Mouse (Mus musculus): Measurements from ENCODE around the gene Hoxb5. TPM values are rescaled to one million over a fixed set of nuclear protein-coding genes. Genes with fewer than 3 reads are reported as not detected.

The Hoxb5 gene
- polyA plus RNA-seq, 1 experiment = 1.3 TPM

- H3K4me3 ChIP-seq (replicated peaks; ENCODE audit: control insufficient read depth, low read depth, low read length) = no peak overlapping the region
- H3K4me1 ChIP-seq (ENCODE audit: control insufficient read depth, insufficient read depth, low read length) = no peaks in the 10 kb centered on the region
- WGBS = 32% methylated on average over 23 of the region's 23 CpGs
- H3K27ac ChIP-seq (ENCODE audit: control insufficient read depth, insufficient read depth, low read depth, low read length, poor library complexity) = no peak overlapping the region
- TF ChIP-seq CTCF (IDR thresholded peaks at IDR 0.05; ENCODE audit: control insufficient read depth, insufficient read depth, low read length) = no peak
- no peak for TF ChIP-seq POLR2A (IDR thresholded peaks at IDR 0.05; ENCODE audit: borderline replicate concordance, control insufficient read depth, low read depth, low read length)
Measured at GRCm38 (mm10) chr11:96260310-96260970, 42.7 kb upstream of the Hoxb5 start.

GRCm38 (mm10) chr11:96261323-96261890, 41.7 kb upstream of the Hoxb5 start:
- no peak overlapping the region for H3K27ac ChIP-seq (ENCODE audit: control insufficient read depth, insufficient read depth, low read depth, low read length, poor library complexity)
- H3K4me1 ChIP-seq (ENCODE audit: control insufficient read depth, insufficient read depth, low read length) = no peaks in the 10 kb centered on the region
- TF ChIP-seq CTCF (IDR thresholded peaks at IDR 0.05; ENCODE audit: control insufficient read depth, insufficient read depth, low read length) = peak; percentile 77
- TF ChIP-seq POLR2A (IDR thresholded peaks at IDR 0.05; ENCODE audit: borderline replicate concordance, control insufficient read depth, low read depth, low read length) = no peak
- H3K4me3 ChIP-seq (replicated peaks; ENCODE audit: control insufficient read depth, low read depth, low read length) = no peak overlapping the region
- 10% methylated on average over 24 of the region's 24 CpGs for WGBS

GRCm38 (mm10) chr11:96262262-96262830, 40.8 kb upstream of the Hoxb5 start:
- no peak overlapping the region for H3K4me3 ChIP-seq (replicated peaks; ENCODE audit: control insufficient read depth, low read depth, low read length)
- TF ChIP-seq POLR2A (IDR thresholded peaks at IDR 0.05; ENCODE audit: borderline replicate concordance, control insufficient read depth, low read depth, low read length) = no peak
- TF ChIP-seq CTCF (IDR thresholded peaks at IDR 0.05; ENCODE audit: control insufficient read depth, insufficient read depth, low read length) = no peak
- no peaks in the 10 kb centered on the region for H3K4me1 ChIP-seq (ENCODE audit: control insufficient read depth, insufficient read depth, low read length)
- no peak overlapping the region for H3K27ac ChIP-seq (ENCODE audit: control insufficient read depth, insufficient read depth, low read depth, low read length, poor library complexity)
- 51% methylated on average over 6 of the region's 6 CpGs for WGBS

- Histone ChIP-seq H3K4me1 (ENCODE audit: control insufficient read depth, insufficient read depth, low read length) (no peaks in the 10 kb centered on the region), H3K4me3 (replicated peaks; ENCODE audit: control insufficient read depth, low read depth, low read length) (no peak overlapping the region), H3K27ac (ENCODE audit: control insufficient read depth, insufficient read depth, low read depth, low read length, poor library complexity) (no peak overlapping the region; the same call in 1 of the 2 replicates)
- WGBS = 32% methylated on average over 33 of the region's 33 CpGs
- TF ChIP-seq CTCF (IDR thresholded peaks at IDR 0.05; ENCODE audit: control insufficient read depth, insufficient read depth, low read length) (no peak), POLR2A (IDR thresholded peaks at IDR 0.05; ENCODE audit: borderline replicate concordance, control insufficient read depth, low read depth, low read length) (no peak)
Measured at GRCm38 (mm10) chr11:96263636-96264389, 39.3 kb upstream of the Hoxb5 start.

GRCm38 (mm10) chr11:96264390-96265020, 38.6 kb upstream of the Hoxb5 start:
- H3K4me1 ChIP-seq (ENCODE audit: control insufficient read depth, insufficient read depth, low read length) = no peaks in the 10 kb centered on the region
- WGBS = 71% methylated on average over 8 of the region's 8 CpGs
- H3K27ac ChIP-seq (ENCODE audit: control insufficient read depth, insufficient read depth, low read depth, low read length, poor library complexity) = no peak overlapping the region
- H3K4me3 ChIP-seq (replicated peaks; ENCODE audit: control insufficient read depth, low read depth, low read length) = no peak overlapping the region
- TF ChIP-seq CTCF (IDR thresholded peaks at IDR 0.05; ENCODE audit: control insufficient read depth, insufficient read depth, low read length) (no peak), POLR2A (IDR thresholded peaks at IDR 0.05; ENCODE audit: borderline replicate concordance, control insufficient read depth, low read depth, low read length) (no peak)

GRCm38 (mm10) chr11:96265954-96266353, 37.2 kb upstream of the Hoxb5 start:
- no peak overlapping the region for H3K4me3 ChIP-seq (replicated peaks; ENCODE audit: control insufficient read depth, low read depth, low read length)
- H3K4me1 ChIP-seq (ENCODE audit: control insufficient read depth, insufficient read depth, low read length) = no peaks in the 10 kb centered on the region
- no peak overlapping the region for H3K27ac ChIP-seq (ENCODE audit: control insufficient read depth, insufficient read depth, low read depth, low read length, poor library complexity)
- WGBS = 47% methylated on average over 7 of the region's 7 CpGs
- TF ChIP-seq CTCF (IDR thresholded peaks at IDR 0.05; ENCODE audit: control insufficient read depth, insufficient read depth, low read length) (no peak), POLR2A (IDR thresholded peaks at IDR 0.05; ENCODE audit: borderline replicate concordance, control insufficient read depth, low read depth, low read length) (no peak)

GRCm38 (mm10) chr11:96267021-96267920, 35.9 kb upstream of the Hoxb5 start:
- no peak for TF ChIP-seq CTCF (IDR thresholded peaks at IDR 0.05; ENCODE audit: control insufficient read depth, insufficient read depth, low read length)
- no peak for TF ChIP-seq POLR2A (IDR thresholded peaks at IDR 0.05; ENCODE audit: borderline replicate concordance, control insufficient read depth, low read depth, low read length)
- no peak overlapping the region for H3K4me3 ChIP-seq (replicated peaks; ENCODE audit: control insufficient read depth, low read depth, low read length)
- WGBS = 75% methylated on average over 7 of the region's 7 CpGs

More at GRCm38 (mm10) chr11:96267021-96267920, 35.9 kb upstream of the Hoxb5 start:
- Histone ChIP-seq H3K4me1 (ENCODE audit: control insufficient read depth, insufficient read depth, low read length) (no peaks in the 10 kb centered on the region), H3K27ac (ENCODE audit: control insufficient read depth, insufficient read depth, low read depth, low read length, poor library complexity) (no peak overlapping the region)

Measured in bone marrow, adult 2 months (tissue).